Mouse (Mus musculus): ENCODE data around the gene Gm7271. TPM values are rescaled to one million over a fixed set of nuclear protein-coding genes. Genes with fewer than 3 reads are reported as not detected.
A peak's percentile ranks its signal among the peaks of the same experiment; 100 is the strongest.

Gene Gm7271
- polyA plus RNA-seq, 1 experiment from 2014 or later, result 0.90 TPM

- Histone ChIP-seq H3K36me3 (peaks cover 45% of the 10 kb centered on the region), H3K4me1 (peaks cover 14% of the 10 kb centered on the region), H3K4me3 (no peak overlapping the region), H3K27me3 (ENCODE audit: low read depth, poor library complexity, severe bottlenecking) (no peaks in the 10 kb centered on the region), H3K9me3 (replicated peaks) (no peaks in the 10 kb centered on the region), H3K27ac (replicated peaks) (no peak overlapping the region)
- no peak for DNase-seq (ENCODE audit: low spot score)
- 87% methylated on average over 6 of the region's 6 CpGs for WGBS
These were observed 49.3 kb downstream of the Gm7271 start for GRCm38 (mm10) chr5:76533186-76533585.

GRCm38 (mm10) chr5:76536231-76536630 is 52.4 kb downstream of the Gm7271 start:
- 79% methylated on average over 1 of the region's 1 CpGs for WGBS

DNA sequence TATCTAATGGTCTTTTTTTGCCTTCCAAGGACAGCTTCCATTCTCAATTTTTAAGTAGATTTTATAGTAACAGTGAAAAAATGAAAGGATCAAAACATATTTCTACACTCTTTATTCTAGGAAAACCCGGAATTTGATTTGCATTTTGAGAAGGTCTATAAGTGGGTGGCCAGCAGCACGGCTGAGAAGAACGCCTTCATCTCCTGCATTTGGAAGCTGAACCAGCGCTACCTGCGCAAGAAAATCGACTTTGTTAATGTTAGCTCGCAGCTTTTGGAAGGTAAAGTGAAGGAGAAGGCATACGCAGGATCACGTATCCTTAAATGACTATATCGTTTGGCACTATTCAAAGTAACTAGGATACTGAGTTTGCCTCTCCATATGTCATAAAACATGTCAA is 53.7 kb downstream of the Gm7271 start:
- DNase-seq (ENCODE audit: low spot score), result no peak
- Histone ChIP-seq H3K27ac (replicated peaks) (no peak overlapping the region), H3K9me3 (replicated peaks) (no peaks in the 10 kb centered on the region), H3K27me3 (ENCODE audit: low read depth, poor library complexity, severe bottlenecking) (no peaks in the 10 kb centered on the region), H3K36me3 (peaks cover 73% of the 10 kb centered on the region), H3K4me1 (no peaks in the 10 kb centered on the region), H3K4me3 (no peak overlapping the region)
- WGBS, result 95% methylated on average over 10 of the region's 10 CpGs

More at GRCm38 (mm10) chr5:76536231-76536630, 52.4 kb downstream of the Gm7271 start:
- H3K9me3 ChIP-seq (replicated peaks), result no peaks in the 10 kb centered on the region
- no peak for DNase-seq (ENCODE audit: low spot score)
- H3K36me3 ChIP-seq, result peaks cover 64% of the 10 kb centered on the region
- no peak overlapping the region for H3K27ac ChIP-seq (replicated peaks)
- no peak overlapping the region for H3K4me3 ChIP-seq
- H3K27me3 ChIP-seq (ENCODE audit: low read depth, poor library complexity, severe bottlenecking), result no peaks in the 10 kb centered on the region
- no peaks in the 10 kb centered on the region for H3K4me1 ChIP-seq

- 77% methylated on average over 8 of the region's 8 CpGs for WGBS
- Histone ChIP-seq H3K27me3 (ENCODE audit: low read depth, poor library complexity, severe bottlenecking) (no peaks in the 10 kb centered on the region), H3K4me1 (no peaks in the 10 kb centered on the region), H3K9me3 (replicated peaks) (no peaks in the 10 kb centered on the region), H3K27ac (replicated peaks) (no peak overlapping the region), H3K36me3 (peaks cover 83% of the 10 kb centered on the region), H3K4me3 (no peak overlapping the region)
- no peak for DNase-seq (ENCODE audit: low spot score)
These were observed 56.3 kb downstream of the Gm7271 start for GRCm38 (mm10) chr5:76540181-76540580.

DNA sequence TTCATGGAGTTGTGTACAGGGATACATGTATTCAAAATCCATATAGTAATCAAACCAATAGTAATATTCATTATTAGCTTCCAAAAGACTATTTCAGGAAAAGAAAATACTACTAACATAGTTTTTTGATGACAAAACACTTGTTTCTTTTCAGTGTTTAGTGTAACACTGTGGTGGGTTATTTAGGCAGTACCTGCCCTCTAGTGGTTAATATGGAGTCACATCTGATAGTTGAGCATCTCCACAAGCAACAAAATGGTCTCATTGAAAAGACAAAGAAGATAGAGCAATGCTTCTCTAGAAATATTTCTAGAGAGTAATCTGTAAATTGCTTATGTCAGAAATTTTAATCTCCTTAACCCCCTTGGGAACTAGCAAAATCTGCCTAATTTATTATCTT is 57.0 kb downstream of the Gm7271 start:
- Histone ChIP-seq H3K27me3 (ENCODE audit: low read depth, poor library complexity, severe bottlenecking) (no peaks in the 10 kb centered on the region), H3K4me3 (no peak overlapping the region), H3K27ac (replicated peaks) (no peak overlapping the region), H3K36me3 (peaks cover 83% of the 10 kb centered on the region), H3K9me3 (replicated peaks) (no peaks in the 10 kb centered on the region), H3K4me1 (no peaks in the 10 kb centered on the region)
- no peak for DNase-seq (ENCODE audit: low spot score)

DNA sequence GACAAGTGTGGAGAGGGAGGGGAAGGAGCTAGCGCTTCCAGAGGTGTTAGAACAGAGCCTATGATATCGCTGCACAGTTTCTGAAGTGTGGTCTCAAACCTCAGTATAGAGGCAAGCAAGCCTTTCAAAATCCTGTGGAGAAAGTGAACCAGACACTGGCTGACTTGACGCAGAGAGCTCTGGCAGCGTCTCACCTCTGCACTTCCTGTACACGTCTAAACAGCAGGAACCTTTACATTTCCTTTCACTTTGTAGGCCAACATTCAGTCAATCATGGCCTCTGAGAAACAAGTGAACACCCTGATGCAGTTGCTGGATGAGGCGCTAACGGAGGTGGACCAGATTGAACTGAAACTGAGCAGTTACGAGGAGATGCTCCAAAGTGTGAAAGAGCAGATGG is 59.4 kb downstream of the Gm7271 start:
- Histone ChIP-seq H3K36me3 (peaks cover 65% of the 10 kb centered on the region), H3K4me1 (no peaks in the 10 kb centered on the region), H3K9me3 (replicated peaks) (no peaks in the 10 kb centered on the region), H3K27me3 (ENCODE audit: low read depth, poor library complexity, severe bottlenecking) (no peaks in the 10 kb centered on the region), H3K4me3 (no peak overlapping the region), H3K27ac (replicated peaks) (no peak overlapping the region)
- DNase-seq (ENCODE audit: low spot score), result no peak
- WGBS, result 96% methylated on average over 8 of the region's 8 CpGs

DNA sequence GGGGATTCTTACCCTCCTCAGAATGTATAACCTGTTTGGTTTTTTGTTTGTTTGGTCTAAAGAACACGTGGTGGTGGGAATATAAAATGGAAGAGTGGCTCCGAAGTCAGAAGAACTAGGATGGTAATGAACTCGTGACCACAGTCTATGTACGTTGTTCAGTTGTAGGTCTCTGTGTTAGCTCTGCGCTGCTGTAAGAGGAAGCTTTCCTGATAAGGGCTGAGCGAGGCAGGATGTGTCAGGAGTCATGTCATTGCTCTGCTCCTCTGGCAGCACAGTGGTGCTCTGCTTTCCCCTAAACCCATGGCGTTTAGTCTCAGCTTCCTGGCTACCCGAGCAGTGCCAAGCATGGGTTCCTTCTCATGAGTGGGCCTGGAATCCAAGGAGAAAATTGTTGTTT is 66.6 kb downstream of the Gm7271 start:
- 94% methylated on average over 8 of the region's 8 CpGs for WGBS
- no peaks in the 10 kb centered on the region for H3K4me1 ChIP-seq
- H3K27ac ChIP-seq (replicated peaks), result no peak overlapping the region
- H3K27me3 ChIP-seq (ENCODE audit: low read depth, poor library complexity, severe bottlenecking), result no peaks in the 10 kb centered on the region
- no peak for DNase-seq (ENCODE audit: low spot score)
- H3K9me3 ChIP-seq (replicated peaks), result no peaks in the 10 kb centered on the region
- H3K36me3 ChIP-seq, result peaks cover 61% of the 10 kb centered on the region
- H3K4me3 ChIP-seq, result no peak overlapping the region

DNA sequence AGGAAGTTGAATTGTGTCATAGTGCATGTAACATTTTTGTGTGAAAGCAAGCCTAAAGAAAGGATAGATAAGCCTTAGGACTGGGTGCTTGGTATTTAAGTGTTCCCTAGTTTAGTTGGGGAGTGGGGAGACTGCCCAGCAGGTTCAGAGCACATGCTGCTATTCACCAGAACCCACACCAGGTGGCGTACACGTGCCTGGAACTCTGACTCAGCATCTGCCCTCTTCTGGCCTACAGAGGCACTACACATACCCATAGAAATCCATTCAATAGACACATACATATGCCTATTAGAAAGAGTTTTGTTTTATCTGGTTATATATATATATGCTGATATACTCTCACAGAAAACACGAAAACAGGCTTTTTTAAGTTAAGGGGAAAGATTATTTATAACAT is 81.5 kb downstream of the Gm7271 start:
- Histone ChIP-seq H3K4me1 (no peaks in the 10 kb centered on the region), H3K27ac (replicated peaks) (no peak overlapping the region), H3K4me3 (no peak overlapping the region), H3K9me3 (replicated peaks) (no peaks in the 10 kb centered on the region; the same call in 1 of the 2 replicates), H3K27me3 (ENCODE audit: low read depth, poor library complexity, severe bottlenecking) (no peaks in the 10 kb centered on the region), H3K36me3 (peaks cover 96% of the 10 kb centered on the region)
- 24% methylated on average over 3 of the region's 3 CpGs for WGBS
- DNase-seq (ENCODE audit: low spot score), result peak; percentile 47

Other genes with a start within 250 kb of the Gm7271 start
- gene Clock, start 179.2 kb upstream of the Gm7271 start, polyA plus RNA-seq (2016; fragmentation: Nextera tagmentation; extraction: Ambion mirVana), result 10.9 and 12.1 TPM in 2 replicates
- not detected in 2 replicates for gene Pdcl2, start 152.9 kb upstream of the Gm7271 start, polyA plus RNA-seq (2016; fragmentation: Nextera tagmentation; extraction: Ambion mirVana)
- 0.28 and 0.45 TPM in 2 replicates for gene Nmu, start 120.3 kb upstream of the Gm7271 start, polyA plus RNA-seq (2016; fragmentation: Nextera tagmentation; extraction: Ambion mirVana)
- gene Exoc1, start 45.3 kb downstream of the Gm7271 start, polyA plus RNA-seq (2016; fragmentation: Nextera tagmentation; extraction: Ambion mirVana), result 43.7 and 53.1 TPM in 2 replicates
- 9.6 and 9.9 TPM in 2 replicates for gene Cep135, start 104.7 kb downstream of the Gm7271 start, polyA plus RNA-seq (2016; fragmentation: Nextera tagmentation; extraction: Ambion mirVana)
- 31.5 and 36.0 TPM in 2 replicates for gene C530008M17Rik, start 172.5 kb downstream of the Gm7271 start, polyA plus RNA-seq (2016; fragmentation: Nextera tagmentation; extraction: Ambion mirVana)